Mouse (Mus musculus) embryo, embryonic 10.5 days (tissue): ENCODE measurements at regions not wholly inside any gene's neighbourhood (a gene's known extent, or its start where the extent isn't known, plus 50 kb on each side); places are given as distances from the start of the nearest gene placed in this dataset.

ENCODE experiments used
- DNase-seq: peaks from one replicate; pipeline ENCODE4 v3.0.0-alpha.2; 2015; ENCODE audit warnings: low spot score

- DNase-seq: peak; percentile 58
Measured at GRCm38 (mm10) chr15:61770721-61771542, 848.1 kb upstream of the A1bg start.

GRCm38 (mm10) chr15:61766544-61767094 lies 843.8 kb upstream of the A1bg start:
- no peak for DNase-seq

DNA sequence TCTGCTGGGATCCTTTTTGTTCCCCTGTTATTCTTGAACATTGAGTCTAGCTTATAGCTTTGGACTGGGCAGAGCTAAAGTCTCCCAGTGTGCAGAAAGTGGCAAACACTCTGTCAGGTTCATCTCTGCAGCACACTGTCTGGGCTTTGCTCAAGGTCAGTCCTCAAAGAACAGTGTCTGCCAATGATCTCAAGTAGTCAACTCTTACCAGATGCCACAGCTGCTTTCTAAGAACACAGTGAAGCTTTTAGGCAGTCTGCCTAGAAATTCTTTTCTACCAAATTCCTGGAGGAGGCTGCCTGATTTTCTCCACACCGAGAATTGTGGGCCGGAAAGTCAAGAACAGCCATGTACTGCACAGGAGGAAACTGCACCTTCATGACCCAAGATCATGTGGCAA lies 831.0 kb upstream of the A1bg start:
- no peak for DNase-seq

GRCm38 (mm10) chr15:61723696-61724095 lies 800.9 kb upstream of the A1bg start:
- no peak for DNase-seq

DNA sequence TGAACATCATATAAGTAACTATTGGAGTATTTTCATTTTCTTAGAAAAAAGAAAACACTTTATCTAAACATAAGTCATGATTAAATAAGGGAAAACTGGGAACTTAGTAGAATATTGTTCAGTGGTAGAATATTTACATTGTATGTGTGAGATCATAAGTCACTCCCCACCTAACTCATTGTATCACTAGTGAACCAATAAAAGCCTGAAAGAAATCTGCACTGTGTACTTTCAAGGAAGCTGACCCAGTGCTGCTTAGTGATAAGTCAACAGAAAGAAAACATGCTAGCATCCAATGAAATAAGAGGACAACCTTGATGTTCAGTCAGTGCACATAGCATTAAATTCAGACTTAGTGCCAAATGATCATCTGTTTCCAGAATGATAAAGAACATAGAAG lies 795.7 kb upstream of the A1bg start:
- no peak for DNase-seq

GRCm38 (mm10) chr15:61717216-61717615 lies 794.4 kb upstream of the A1bg start:
- no peak for DNase-seq

DNA sequence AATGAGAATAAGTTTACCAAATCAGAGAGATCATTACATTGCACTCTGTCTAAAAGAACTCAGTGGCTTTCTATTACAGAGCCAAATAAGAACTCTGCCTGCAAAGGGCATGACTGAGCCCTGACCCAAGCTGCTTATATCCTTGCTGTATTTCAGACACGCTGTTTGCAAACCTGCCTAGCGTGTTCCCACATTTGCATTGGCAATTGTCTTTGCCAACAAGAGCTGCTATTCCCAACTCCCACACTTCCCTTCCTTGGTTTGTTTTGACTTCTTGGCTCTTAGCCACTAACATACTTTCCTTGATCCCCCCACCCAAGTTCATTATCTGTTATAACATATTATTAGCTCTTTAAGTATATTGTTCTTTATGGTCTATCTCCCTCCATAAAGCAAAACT lies 791.1 kb upstream of the A1bg start:
- DNase-seq: no peak

- no peak for DNase-seq
Measured at GRCm38 (mm10) chr15:61708928-61709327, 786.1 kb upstream of the A1bg start.

DNA sequence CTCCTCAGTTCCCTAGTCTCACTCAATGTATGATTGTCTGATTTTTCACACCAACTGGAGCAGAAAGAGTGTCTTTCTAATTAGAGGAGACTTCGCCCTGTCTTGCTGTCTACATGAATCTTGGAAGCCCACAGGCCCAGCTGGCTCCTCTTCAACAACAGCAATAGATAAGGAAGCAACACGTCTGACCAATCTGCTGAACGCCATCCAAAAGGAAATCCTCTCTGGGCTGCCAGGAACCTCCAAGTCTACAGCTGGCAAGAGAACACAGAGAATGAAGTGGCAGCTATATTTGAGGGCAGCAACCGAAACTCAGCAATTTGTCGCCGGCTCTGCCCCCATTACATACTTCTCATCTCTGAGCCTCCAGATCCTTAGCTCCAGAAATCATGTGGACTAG lies 785.1 kb upstream of the A1bg start:
- DNase-seq: no peak

GRCm38 (mm10) chr15:61692679-61693078 lies 769.9 kb upstream of the A1bg start:
- no peak for DNase-seq

- DNase-seq: peak; percentile 6
Measured at GRCm38 (mm10) chr15:61690425-61690824, 767.6 kb upstream of the A1bg start.

DNA sequence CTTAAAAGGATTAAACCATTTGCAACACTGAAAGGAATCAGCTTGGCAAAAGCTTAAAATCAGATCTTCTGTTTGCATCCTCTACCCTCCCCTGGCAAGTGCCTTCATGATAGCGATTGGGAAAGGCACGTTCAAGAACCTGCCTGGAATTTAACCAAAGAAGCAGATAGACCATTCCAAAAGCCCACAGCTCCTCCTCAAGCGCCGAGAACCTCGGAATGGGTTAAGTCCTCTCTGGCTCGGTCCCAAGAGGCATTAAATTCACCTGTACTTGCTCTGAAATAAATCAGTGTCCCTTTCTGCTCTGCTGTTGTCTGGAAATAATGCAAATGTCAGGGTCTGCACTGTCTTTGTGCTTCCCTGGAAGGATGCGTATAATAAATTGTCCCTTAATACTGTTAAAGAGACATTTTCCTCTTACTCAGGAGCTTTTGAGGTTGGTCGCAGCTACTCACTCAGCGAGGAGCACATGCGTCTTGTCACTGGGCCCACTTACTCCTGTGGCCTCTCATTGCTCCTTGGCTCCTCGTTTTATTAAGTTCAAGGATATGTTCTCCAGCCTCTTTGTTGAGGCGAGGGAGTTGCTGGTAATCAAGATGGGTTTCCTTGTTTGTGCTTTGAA lies 767.1 kb upstream of the A1bg start:
- DNase-seq: no peak

- peak; percentile 4 for DNase-seq
Measured at GRCm38 (mm10) chr15:61682968-61683367, 760.2 kb upstream of the A1bg start.

DNA sequence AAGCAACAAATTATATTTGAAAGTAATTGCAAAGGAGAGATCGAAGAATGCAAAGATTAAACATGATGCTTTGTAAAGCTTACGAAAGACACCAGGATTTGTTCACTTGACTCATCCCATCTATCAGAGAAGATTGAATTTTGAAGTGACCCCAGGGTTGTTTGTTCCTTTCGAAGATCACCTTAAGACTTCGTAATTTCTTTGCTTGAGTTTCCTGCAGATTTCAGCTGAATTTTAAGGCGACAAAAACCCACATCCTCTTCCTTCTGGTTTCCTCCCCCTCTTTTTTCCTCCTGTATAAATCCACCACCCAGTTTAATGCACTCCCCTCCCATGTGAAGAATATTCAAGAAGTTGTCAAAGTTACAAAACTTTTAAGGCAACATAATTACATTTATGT lies 747.7 kb upstream of the A1bg start:
- DNase-seq: no peak

DNA sequence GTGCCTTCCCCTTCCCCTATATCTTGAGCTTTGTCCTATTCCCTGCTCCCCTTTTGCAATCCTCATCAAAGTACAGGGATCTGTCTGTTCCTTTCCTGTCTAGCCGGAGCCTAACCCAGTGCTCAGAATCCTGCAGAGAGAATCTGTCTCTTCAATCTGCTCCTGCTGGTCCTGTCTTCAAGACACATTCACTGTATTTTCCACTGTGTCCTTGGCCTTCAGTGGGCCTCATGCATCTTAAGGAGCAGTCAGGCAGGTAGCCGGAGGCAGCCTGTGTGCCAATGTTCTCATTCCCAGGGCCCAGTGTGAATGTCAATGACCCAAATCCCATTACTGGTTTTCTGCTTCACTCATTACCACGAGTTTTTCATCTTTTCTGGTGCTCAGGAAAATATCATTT lies 737.8 kb upstream of the A1bg start:
- DNase-seq: peak; percentile 3

DNA sequence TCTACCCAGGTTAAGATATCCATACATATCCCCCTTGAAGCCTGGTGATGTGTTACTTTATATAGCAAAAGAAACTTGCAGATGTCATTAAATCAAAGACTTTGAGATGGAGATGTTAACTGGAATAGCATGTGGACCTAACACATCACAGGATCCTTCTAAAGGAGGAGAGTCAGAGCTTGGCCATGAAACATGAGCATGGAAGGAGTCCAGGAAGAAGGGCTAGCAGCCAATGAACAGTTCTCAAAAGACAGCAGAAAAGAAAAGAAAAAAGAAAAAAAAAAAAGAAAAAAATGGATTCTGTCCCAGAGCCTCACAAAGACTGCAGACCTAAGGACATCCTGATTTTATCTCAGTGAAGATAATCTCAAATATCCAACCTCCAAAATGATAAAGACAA lies 734.1 kb upstream of the A1bg start:
- DNase-seq: no peak

GRCm38 (mm10) chr15:61654846-61655245 lies 732.0 kb upstream of the A1bg start:
- DNase-seq: no peak

DNA sequence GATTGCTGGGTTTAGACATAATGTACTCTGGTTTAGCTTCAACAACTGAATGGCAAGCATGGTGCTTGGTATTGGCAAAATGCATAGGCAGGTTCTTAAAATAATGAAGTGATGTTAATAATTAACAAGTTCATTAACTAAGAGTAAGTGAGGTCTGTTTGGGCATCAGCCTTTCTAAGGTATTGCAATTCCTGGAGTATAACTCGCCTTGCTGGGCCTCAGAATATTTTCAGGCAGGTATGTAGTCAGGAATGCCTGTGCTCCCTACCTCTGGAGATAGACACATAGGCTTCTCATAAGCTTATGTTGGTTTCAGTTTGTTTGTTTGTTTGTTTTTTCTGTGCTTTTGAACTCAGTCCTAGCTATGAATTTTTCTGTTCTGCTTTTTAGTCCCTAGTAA lies 731.0 kb upstream of the A1bg start:
- no peak for DNase-seq

DNA sequence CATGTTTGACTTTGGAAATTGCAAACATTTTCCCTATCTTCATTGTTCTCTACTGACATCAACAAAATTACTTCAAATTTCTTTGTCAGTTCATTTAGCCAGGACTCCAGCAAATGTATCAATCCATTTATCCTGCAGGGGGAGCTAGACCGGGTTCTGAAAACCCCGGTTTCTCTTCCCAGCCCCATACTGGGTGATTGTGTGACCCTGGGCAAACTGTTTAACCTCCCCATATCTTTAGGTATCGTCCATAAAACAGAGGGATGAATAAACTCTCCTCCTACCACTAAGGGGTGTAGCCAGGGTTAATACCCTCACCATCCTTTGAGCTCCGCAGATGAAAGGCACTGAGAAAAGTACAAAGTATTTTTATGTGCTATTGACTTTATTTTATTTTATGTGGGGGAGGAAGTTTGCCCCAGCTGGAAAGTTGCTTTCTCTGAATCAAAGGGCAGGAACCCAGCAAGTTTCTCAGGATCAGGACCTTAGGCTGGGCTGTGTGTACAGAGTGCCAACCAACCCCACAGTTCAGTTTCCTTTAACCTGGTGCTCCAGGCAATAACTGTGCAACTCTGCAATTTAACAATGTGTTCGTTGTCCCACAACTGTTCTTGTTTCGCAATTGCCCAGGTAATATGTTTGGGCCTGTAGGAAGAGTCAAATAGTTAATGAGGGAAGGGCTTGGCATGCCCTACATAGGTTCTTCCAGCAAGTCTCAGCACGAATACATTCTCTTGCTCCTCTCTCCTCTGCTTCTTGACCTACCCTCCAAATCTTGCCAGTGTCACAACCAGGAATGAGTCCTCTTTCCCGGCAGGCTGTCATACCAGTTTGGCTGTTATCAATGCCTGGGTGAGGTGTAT lies 696.1 kb upstream of the A1bg start:
- DNase-seq: no peak

- no peak for DNase-seq
Measured at GRCm38 (mm10) chr15:61610662-61611061, 687.9 kb upstream of the A1bg start.

DNA sequence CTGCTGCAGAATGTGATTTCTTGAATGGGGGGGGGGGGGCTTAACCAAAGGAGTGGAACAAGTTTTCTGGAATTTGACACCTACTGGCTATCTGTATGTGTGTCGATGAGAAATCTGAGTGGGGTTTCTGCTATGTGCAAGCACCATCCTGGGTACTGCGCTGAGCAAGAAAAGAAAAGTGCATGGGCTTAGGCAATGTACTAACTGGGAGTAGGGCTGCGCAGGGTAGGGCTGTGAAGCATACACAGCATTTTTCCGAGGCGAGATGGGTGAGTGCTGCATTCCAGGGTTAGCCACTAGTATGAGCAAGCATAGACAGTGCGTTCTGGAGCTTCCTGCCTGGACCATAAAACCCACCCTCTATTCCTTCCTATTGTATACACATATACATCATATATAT lies 686.8 kb upstream of the A1bg start:
- no peak for DNase-seq

DNA sequence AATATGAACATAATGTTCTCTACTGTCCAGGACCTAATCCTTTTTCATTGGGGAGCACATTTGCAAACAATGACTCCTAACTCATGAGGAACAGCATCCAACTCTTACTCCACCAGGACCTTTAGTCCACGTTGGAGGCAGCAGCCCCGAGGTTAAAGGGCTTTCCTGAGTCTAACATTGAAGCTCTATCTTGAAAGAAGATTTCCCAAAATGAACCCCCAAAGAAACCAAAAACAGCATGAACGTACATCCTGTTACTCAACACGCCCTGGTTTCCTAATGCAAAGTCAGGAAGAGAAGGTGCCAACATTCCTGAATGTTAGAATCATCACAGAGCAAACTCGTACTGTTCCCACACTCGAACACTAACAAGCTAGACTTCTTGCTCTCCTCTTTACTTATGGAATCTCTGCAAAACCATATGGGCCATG lies 685.5 kb upstream of the A1bg start:
- DNase-seq: no peak

DNA sequence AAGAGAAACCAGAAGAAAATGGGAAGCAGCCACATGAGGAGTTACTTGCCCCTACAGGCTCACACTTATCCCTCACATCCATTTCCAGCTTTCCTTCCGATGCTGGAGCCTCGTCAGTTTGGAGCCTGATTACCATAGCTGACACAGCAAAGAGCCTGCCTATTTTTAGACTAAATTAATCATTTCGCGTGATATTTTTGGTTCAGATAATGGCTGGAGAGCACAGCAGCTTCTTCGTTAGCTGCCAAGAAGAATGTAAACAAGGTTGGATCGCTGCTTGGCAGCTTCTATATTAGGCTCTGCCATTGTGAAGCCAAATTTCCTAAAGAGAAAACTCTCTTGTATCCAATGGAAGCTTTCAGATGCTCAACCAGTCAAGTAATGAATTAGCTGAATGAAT lies 676.9 kb upstream of the A1bg start:
- DNase-seq: no peak
